Mouse (Mus musculus) G1E (cell line): ENCODE results near the gene Ablim1.

Source experiments
- CTCF ChIP-seq: IDR thresholded peaks from 2 replicates; pipeline ENCODE4 v1.5.1; 2012; ENCODE audit warnings: low read depth, low read length, inconsistent platforms, mixed read lengths
- GATA1 ChIP-seq: IDR thresholded peaks from 2 replicates; pipeline ENCODE4 v1.6.1; 2012; ENCODE audit warnings: borderline replicate concordance, low read length, inconsistent platforms, mixed read lengths
- POLR2AphosphoS5 ChIP-seq: IDR thresholded peaks from 2 replicates; pipeline ENCODE4 v1.6.1; 2012; ENCODE audit warnings: low read depth, low read length, inconsistent platforms; ENCODE audit not compliant: insufficient replicate concordance

DNA sequence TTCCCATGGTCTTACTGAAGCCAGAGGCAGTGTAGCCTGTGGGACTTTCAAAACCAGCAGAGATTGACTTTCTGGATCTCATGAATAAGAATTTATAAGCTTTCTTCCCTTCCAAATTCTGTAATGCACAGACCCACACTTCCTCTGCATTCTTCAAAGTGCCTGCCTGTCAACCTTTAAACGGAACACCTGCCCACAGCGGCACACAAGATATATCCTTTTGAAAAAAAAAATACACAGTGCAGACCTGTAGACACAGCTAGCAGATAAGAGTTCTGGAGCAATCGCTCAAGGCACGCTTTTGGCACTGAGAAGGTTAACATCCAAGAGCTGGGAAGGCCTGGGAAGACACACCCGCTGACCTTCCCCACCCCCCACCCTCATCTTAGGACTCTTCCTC lies 199.8 kb downstream of the Ablim1 start:
- TF ChIP-seq CTCF (no peak), POLR2AphosphoS5 (no peak), GATA1 (no peak)
